Mouse (Mus musculus) testis, adult 10 weeks (tissue): Measurements from ENCODE around the gene Lrrn3. TPM values are rescaled to one million over a fixed set of nuclear protein-coding genes. Genes with fewer than 3 reads are reported as not detected.

Experiments used
- polyA plus RNA-seq: library from polyadenylated mRNA; stranded (reverse); fragments of 350-450 nt; fragmentation: Illumina TruSeq; extraction: RNeasy Lipid Tissue Mini Kit (QIAGEN cat#74804); gene quantifications from one replicate; pipeline ENCODE4 v1.2.3, GENCODE M21; 2014; ENCODE audit warnings: low read depth, low replicate concordance

Lrrn3 gene
- 0.52 TPM for polyA plus RNA-seq

DNA sequence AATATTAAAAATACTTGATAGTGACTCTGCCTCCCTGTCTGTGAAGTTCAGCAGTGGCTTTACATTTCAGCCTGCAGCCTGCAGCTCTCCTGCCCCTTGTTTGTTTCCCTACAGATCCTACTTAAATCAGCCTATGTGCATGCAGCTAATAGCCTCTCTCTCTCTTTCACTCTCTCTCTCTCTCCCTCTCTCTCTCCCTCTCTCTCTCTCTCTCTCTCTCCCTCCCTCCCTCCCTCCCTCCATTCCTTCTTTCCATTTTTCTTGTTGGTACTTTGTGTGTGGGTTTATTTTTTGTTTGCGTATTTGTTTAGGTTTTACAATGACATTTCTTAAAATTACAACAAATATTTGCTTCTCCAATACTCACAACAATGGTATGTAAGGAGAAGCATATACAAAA, at the start of gene Lrrn3:
Lrrn3 (minus strand) TSS at position 101 of the 400 bp plus-strand sequence.

